Mouse (Mus musculus) neural tube, embryonic 14.5 days (tissue): Measurements from ENCODE around the gene Irgc1. TPM values are rescaled to one million over a fixed set of nuclear protein-coding genes. Genes with fewer than 3 reads are reported as not detected.

Experiments
- ATAC-seq: fragments of 200-750 bp; cut with Nextera tagmentation; 2 replicates; pipeline ENCODE4 v1.8.0; 2017; ENCODE audit warnings: low read depth, mild to moderate bottlenecking, moderate TSS enrichment, moderate library complexity
- H3K27ac ChIP-seq: fragments of 300-500 bp; sonication (generic); 2 replicates; pipeline ENCODE4 v1.5.1; 2014; ENCODE audit warnings: low read depth, mild to moderate bottlenecking, control low read depth, low read length, moderate library complexity, mixed read lengths
- H3K27me3 ChIP-seq: fragments of 300-500 bp; sonication (generic); 2 replicates; pipeline ENCODE4 v1.6.1; 2014; ENCODE audit warnings: low read length; ENCODE audit not compliant: control insufficient read depth, insufficient read depth
- H3K36me3 ChIP-seq: fragments of 300-500 bp; sonication (generic); 2 replicates; pipeline ENCODE4 v1.6.1; 2014; ENCODE audit warnings: low read length, mixed read lengths; ENCODE audit not compliant: control insufficient read depth, insufficient read depth
- H3K4me1 ChIP-seq: fragments of 300-500 bp; sonication (generic); 2 replicates; pipeline ENCODE4 v1.6.1; 2014; ENCODE audit warnings: low read length; ENCODE audit not compliant: control insufficient read depth, insufficient read depth
- H3K4me2 ChIP-seq: fragments of 300-500 bp; sonication (generic); 2 replicates; pipeline ENCODE4 v1.6.1; 2014; ENCODE audit warnings: mild to moderate bottlenecking, low read depth, low read length, control low read depth
- H3K4me3 ChIP-seq: fragments of 300-500 bp; sonication (generic); 2 replicates; pipeline ENCODE4 v1.5.1; 2014; ENCODE audit warnings: low read depth, low read length, control low read depth, mixed read lengths
- H3K9ac ChIP-seq: fragments of 300-500 bp; sonication (generic); replicated peaks from 2 replicates; pipeline ENCODE4 v1.6.1; 2014; ENCODE audit warnings: low read depth, mild to moderate bottlenecking, control low read depth, low read length, mixed read lengths
- H3K9me3 ChIP-seq: fragments of 300-500 bp; sonication (generic); 2 replicates; pipeline ENCODE4 v1.6.1; 2016; ENCODE audit warnings: low read length; ENCODE audit not compliant: control insufficient read depth
- WGBS: fragments of 180-500 bp; shearing (Covaris S2); extraction: QIAGEN DNeasy Blood & Tissue Kit; methylation state at CpG from one replicate; pipeline ENCODE4 v1.1.7; 2014; 5-methylcytosine and 5-hydroxymethylcytosine counted together
- polyA plus RNA-seq: library from polyadenylated mRNA; unstranded; fragments of >200 nt; fragmentation: Nextera tagmentation; extraction: Ambion mirVana; gene quantifications from 2 replicates; pipeline ENCODE4 v1.2.1, GENCODE M21; 2014

Irgc1 gene
- polyA plus RNA-seq, 1 experiment from 2014 or later: not detected

DNA sequence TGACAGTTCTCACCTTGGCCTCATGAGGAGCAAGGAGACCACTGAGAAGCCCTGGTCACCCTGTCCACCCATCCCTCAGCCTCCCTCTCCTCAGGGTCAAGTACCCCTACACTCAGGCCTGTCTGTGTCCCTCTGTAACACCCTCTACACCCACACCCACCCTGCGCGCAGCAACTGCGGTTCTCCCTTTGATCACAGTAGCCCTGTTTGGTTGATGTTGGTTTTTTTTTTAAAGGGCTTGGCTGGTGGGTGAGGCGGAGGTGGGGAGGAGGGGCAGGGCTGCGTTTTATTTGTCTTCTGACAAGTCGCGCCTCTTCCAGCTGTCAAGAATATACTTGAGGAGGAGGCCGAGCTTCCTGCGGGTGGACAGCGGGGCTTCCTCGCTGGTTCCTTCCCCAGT lies 20.4 kb downstream of the Irgc1 start:
- no peaks in the 10 kb centered on the region for H3K27me3 ChIP-seq
- no peaks in the 10 kb centered on the region for H3K36me3 ChIP-seq
- no peaks in the 10 kb centered on the region for H3K4me1 ChIP-seq
- no peaks in the 10 kb centered on the region for H3K9me3 ChIP-seq
- no peak for ATAC-seq
- no peak overlapping the region for H3K9ac ChIP-seq
- no peak overlapping the region for H3K4me3 ChIP-seq
- H3K4me2 ChIP-seq: no peak overlapping the region
- 69% methylated on average over 11 of the region's 11 CpGs for WGBS
- H3K27ac ChIP-seq: no peak overlapping the region

DNA sequence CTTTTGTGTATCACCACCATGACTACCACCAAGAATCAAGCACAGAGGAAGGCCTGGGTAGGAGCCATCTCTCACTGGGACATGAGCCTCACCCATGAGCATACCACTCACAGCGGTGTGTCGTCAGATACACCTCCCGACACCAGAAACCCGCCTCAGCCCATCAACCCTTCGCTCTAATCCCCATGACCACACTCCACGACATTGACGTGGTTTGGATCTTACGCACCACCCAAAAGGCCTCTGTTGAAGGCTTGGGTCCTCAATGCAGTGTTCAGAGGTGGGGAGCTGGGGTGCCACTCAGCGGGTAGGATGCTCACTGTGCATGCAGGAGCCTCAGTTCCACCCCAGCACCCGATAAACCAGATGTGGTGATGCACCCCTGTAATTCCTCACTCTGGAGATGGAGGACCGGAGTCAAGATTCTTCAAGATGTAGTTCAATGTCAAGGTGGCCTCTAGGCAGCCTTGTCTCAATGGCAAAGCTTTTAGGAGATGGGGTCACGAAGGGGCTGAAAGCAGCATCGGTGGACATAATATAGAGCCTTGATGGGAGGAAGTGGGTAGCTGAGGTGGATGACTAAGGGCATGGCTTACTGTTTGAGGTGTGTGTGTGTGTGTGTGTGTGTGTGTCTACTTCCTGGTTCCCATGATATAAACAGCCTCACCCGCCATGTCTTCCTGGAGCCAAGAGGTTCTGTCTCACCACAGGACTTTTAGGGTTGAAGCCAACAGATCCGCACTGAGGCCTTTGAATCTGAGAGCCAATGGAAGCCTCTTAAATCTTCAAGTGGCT lies 21.3 kb downstream of the Irgc1 start:
- H3K27ac ChIP-seq: no peak overlapping the region
- H3K27me3 ChIP-seq: no peaks in the 10 kb centered on the region
- no peak for ATAC-seq
- WGBS: 90% methylated on average over 15 of the region's 15 CpGs
- no peak overlapping the region for H3K4me3 ChIP-seq
- H3K36me3 ChIP-seq: no peaks in the 10 kb centered on the region
- no peak overlapping the region for H3K9ac ChIP-seq
- H3K4me2 ChIP-seq: no peak overlapping the region
- no peaks in the 10 kb centered on the region for H3K9me3 ChIP-seq
- no peaks in the 10 kb centered on the region for H3K4me1 ChIP-seq

DNA sequence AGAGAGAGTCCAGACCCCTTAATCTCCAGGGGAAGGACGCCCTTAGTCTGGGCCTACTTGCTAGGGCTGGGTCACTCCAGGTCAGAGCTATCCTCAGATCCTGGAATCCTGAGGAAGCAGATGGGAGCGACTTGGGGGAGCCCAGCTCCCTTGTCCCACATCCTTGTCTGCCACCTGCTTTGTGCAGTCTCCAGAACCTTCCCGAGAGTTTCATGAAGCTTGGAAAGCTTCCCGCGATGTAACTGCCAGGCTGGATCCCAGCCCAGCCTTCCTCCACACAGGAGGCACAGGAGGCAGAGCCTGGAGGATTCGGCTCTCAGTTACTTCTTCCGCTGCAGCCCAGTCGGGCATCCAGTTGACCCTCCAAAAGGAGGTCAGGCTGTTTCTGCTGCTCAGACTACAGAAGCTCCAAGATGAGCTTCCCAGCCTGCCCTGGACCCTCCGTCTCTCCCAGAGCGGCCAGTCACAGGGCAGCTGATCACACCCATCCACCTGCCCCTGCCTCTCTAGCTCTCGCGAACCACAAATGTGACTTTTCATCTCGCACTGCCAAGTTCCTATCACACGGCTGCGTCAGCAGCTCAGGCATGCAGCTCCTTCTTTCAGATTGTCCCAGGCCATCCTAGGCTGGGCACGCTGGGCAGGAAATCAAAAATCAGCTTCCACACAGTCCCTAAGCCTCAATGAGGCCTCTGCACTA lies 22.5 kb downstream of the Irgc1 start:
- Histone ChIP-seq H3K9me3 (no peaks in the 10 kb centered on the region), H3K4me2 (no peak overlapping the region), H3K36me3 (no peaks in the 10 kb centered on the region), H3K4me3 (no peak overlapping the region), H3K27ac (no peak overlapping the region), H3K4me1 (no peaks in the 10 kb centered on the region), H3K27me3 (no peaks in the 10 kb centered on the region), H3K9ac (no peak overlapping the region)
- 70% methylated on average over 16 of the region's 16 CpGs for WGBS
- ATAC-seq: no peak

DNA sequence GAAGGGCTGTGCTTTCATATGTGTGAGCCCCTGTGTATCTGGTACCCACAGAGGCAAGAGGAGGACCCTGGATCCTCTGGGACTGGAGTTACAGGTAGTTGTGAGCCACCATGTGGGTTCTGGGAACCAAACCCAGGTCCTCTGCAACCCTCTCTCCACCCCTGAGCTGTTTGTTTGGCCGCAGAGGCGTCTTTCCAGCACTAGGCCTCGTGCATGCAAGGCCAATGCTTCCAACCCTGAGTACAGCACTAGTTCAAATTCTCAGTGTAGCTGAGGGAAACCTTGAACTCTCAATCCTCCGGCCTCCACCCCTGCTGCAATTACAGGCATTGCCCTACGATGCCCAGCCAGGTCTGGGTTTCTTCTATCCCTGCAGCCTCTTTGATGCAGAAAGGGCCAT lies 23.4 kb downstream of the Irgc1 start:
- Histone ChIP-seq H3K27ac (no peak overlapping the region), H3K4me1 (no peaks in the 10 kb centered on the region), H3K9ac (no peak overlapping the region), H3K9me3 (no peaks in the 10 kb centered on the region), H3K4me3 (no peak overlapping the region), H3K4me2 (no peak overlapping the region), H3K36me3 (no peaks in the 10 kb centered on the region), H3K27me3 (no peaks in the 10 kb centered on the region)
- ATAC-seq: no peak
- whole genome bisulfite sequencing: 96% methylated on average over 5 of the region's 5 CpGs

DNA sequence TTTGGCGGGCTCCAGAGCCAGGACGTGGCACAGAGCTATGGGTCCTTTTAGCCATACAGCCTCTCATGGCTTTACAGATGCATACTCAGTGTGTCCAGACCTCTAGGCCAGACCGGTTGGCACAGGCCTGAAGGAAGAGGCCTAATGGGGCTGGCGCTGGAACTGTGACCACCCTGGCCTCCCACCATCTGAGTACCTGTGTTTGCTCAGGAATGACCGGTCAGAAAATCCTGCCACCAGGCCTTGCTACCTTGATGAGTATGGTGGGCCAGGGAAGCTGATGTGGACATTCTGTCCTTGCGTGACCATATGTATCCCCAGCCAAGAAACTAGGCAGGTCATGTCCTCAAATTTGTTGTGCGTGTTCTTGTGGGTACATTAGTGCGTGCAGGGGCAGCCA lies 24.9 kb downstream of the Irgc1 start:
- WGBS: 98% methylated on average over 8 of the region's 8 CpGs
- Histone ChIP-seq H3K36me3 (0 out of 2 replicates have a peak, but pooled peaks cover 6% of the 10 kb centered on the region), H3K4me1 (no peaks in the 10 kb centered on the region), H3K9ac (no peak overlapping the region), H3K4me3 (no peak overlapping the region), H3K27me3 (no peaks in the 10 kb centered on the region), H3K4me2 (no peak overlapping the region), H3K9me3 (no peaks in the 10 kb centered on the region), H3K27ac (no peak overlapping the region)
- ATAC-seq: no peak

DNA sequence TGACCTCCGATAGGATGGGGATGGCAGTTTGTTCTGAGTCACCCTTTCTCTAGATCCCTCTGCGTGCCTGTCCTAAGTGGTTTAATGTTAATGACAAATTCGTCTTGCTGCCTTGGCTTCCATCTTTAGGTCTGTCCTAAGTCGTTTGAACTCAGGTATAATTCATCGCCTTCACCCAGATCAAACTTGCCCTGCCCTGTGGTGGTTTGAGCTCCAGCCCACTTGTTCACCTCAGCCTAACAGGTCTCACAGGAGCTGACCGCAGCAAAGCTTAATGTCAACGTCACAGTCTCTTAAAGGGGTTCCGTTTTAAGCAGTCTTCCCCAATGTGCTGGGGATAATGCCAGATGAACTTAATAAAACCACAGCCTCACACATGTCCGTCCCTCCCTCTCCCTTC lies 26.2 kb downstream of the Irgc1 start:
- 90% methylated on average over 9 of the region's 9 CpGs for WGBS
- ATAC-seq: no peak
- H3K4me3 ChIP-seq: no peak overlapping the region

DNA sequence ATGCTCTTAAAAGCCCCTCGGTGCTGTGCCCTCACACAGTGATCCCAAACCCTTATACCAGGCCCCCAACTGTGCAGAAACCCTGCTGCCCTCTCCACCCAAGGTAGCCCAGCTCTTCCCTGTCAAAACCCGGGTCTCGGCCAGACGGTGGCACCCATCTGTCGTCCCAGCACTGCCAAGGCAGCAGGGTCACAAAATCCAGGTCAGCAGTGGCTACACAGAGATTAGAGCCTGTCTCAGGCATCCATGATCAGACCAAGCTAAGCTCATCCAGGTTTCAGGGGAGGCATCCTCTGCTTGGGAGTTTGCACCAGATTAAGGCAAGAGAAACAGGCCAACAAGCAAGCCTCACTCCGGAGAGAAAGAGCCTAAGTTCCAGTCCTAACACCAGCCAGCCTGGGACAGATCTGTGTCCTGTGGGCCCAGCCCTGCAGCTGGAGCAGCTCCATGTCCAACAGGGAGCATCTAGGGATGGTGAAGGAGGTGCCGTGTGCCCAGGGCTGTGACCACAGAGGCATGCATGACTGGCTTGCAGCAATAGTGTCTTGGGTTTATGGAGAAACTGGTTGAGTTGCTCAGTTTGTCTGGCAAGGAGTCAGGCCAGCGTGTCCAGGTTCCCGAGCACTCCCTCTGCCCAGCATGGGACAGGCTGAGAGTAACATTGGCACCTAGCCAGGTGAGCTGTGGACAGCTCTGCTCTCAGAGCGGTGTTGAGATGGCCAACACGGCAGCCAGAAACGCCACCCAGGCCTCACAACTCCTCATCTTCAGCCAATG lies 28.0 kb downstream of the Irgc1 start:
- H3K36me3 ChIP-seq: 0 out of 2 replicates have a peak, but pooled peaks cover 6% of the 10 kb centered on the region
- no peaks in the 10 kb centered on the region for H3K27me3 ChIP-seq
- no peak overlapping the region for H3K4me2 ChIP-seq
- H3K4me3 ChIP-seq: no peak overlapping the region
- H3K4me1 ChIP-seq: 0 out of 2 replicates have a peak, but pooled peaks cover 3% of the 10 kb centered on the region
- WGBS: 86% methylated on average over 12 of the region's 12 CpGs
- no peak overlapping the region for H3K27ac ChIP-seq
- H3K9me3 ChIP-seq: no peaks in the 10 kb centered on the region
- no peak for ATAC-seq
- no peak overlapping the region for H3K9ac ChIP-seq

More for the DNA sequence above, 26.2 kb downstream of the Irgc1 start:
- Histone ChIP-seq H3K4me2 (no peak overlapping the region), H3K27me3 (no peaks in the 10 kb centered on the region), H3K9me3 (no peaks in the 10 kb centered on the region), H3K9ac (no peak overlapping the region), H3K36me3 (0 out of 2 replicates have a peak, but pooled peaks cover 6% of the 10 kb centered on the region), H3K27ac (no peak overlapping the region), H3K4me1 (no peaks in the 10 kb centered on the region)

DNA sequence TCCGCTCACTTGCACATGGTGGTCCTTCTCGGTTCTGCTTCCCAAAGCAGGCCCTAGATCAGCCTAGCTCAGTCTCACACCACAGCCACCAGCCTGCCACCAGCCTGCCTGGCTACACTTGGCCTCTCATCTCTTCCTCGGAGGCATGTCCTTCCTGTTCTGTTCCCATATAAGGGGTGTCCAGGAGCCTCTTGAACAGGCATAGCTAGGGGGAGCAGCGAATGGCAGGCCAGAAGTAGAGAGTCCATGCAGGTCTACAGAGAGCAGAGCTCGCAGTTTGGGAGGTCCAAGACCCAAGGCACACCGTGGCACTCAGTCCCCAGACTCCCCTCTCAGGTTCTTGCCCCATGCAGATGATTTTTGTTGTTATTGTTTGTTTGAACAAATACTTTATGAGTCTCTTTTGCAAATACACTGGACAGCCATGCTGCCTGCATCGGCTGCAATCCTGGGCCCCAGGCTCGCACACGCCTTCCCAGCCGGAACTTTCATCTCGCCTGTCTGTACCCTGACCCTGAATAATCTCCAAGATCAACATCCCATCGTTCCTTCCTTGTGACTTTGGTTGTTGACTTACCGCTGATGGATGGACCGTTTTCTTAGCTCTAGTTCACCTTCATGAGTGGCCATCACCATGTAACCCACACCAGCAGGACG lies 28.9 kb downstream of the Irgc1 start:
- Histone ChIP-seq H3K27ac (no peak overlapping the region), H3K27me3 (no peaks in the 10 kb centered on the region), H3K36me3 (0 out of 2 replicates have a peak, but pooled peaks cover 6% of the 10 kb centered on the region)

More for the DNA sequence above, 28.9 kb downstream of the Irgc1 start:
- no peak overlapping the region for H3K9ac ChIP-seq
- H3K9me3 ChIP-seq: no peaks in the 10 kb centered on the region
- H3K4me2 ChIP-seq: no peak overlapping the region
- no peak for ATAC-seq
- no peak overlapping the region for H3K4me3 ChIP-seq
- 0 out of 2 replicates have a peak, but pooled peaks cover 3% of the 10 kb centered on the region for H3K4me1 ChIP-seq
- 90% methylated on average over 15 of the region's 15 CpGs for WGBS
